Mouse (Mus musculus): ENCODE results near the gene Lpin3. TPM values are rescaled to one million over a fixed set of nuclear protein-coding genes. Genes with fewer than 3 reads are reported as not detected.

Lpin3 gene
- polyA plus RNA-seq, 1 experiment = not detected

GRCm38 (mm10) chr2:160934451-160934850, 54.0 kb downstream of the Lpin3 start:
- Histone ChIP-seq H3K4me1 (ENCODE audit: control insufficient read depth) (no peaks in the 10 kb centered on the region), H3K36me3 (ENCODE audit: control insufficient read depth) (no peaks in the 10 kb centered on the region), H3K27me3 (ENCODE audit: control insufficient read depth) (no peaks in the 10 kb centered on the region), H3K9me3 (ENCODE audit: control insufficient read depth, low read length) (peaks cover 7% of the 10 kb centered on the region; the same call in 1 of the 2 replicates), H3K4me3 (replicated peaks) (no peak overlapping the region)
- TF ChIP-seq GATA1 (IDR thresholded peaks at IDR 0.05; ENCODE audit: low read length) (no peak), TAL1 (IDR thresholded peaks at IDR 0.05; ENCODE audit: low read length) (no peak)

GRCm38 (mm10) chr2:160940930-160941709, 60.6 kb downstream of the Lpin3 start:
- no peak overlapping the region for H3K4me3 ChIP-seq (replicated peaks)
- no peak for TF ChIP-seq TAL1 (IDR thresholded peaks at IDR 0.05; ENCODE audit: low read length)
- no peak for TF ChIP-seq GATA1 (IDR thresholded peaks at IDR 0.05; ENCODE audit: low read length)
- no peaks in the 10 kb centered on the region for H3K27me3 ChIP-seq (ENCODE audit: control insufficient read depth)
- no peaks in the 10 kb centered on the region for H3K9me3 ChIP-seq (ENCODE audit: control insufficient read depth, low read length)
- H3K4me1 ChIP-seq (ENCODE audit: control insufficient read depth) = no peaks in the 10 kb centered on the region
- no peaks in the 10 kb centered on the region for H3K36me3 ChIP-seq (ENCODE audit: control insufficient read depth)

GRCm38 (mm10) chr2:160942443-160942842, 62.0 kb downstream of the Lpin3 start:
- Histone ChIP-seq H3K36me3 (ENCODE audit: control insufficient read depth) (no peaks in the 10 kb centered on the region), H3K9me3 (ENCODE audit: control insufficient read depth, low read length) (no peaks in the 10 kb centered on the region), H3K4me1 (ENCODE audit: control insufficient read depth) (no peaks in the 10 kb centered on the region), H3K4me3 (replicated peaks) (no peak overlapping the region), H3K27me3 (ENCODE audit: control insufficient read depth) (no peaks in the 10 kb centered on the region)
- TF ChIP-seq TAL1 (IDR thresholded peaks at IDR 0.05; ENCODE audit: low read length) (no peak), GATA1 (IDR thresholded peaks at IDR 0.05; ENCODE audit: low read length) (no peak)

- Histone ChIP-seq H3K9me3 (ENCODE audit: control insufficient read depth, low read length) (no peaks in the 10 kb centered on the region), H3K4me3 (replicated peaks) (no peak overlapping the region), H3K4me1 (ENCODE audit: control insufficient read depth) (no peaks in the 10 kb centered on the region), H3K36me3 (ENCODE audit: control insufficient read depth) (peaks cover 52% of the 10 kb centered on the region), H3K27me3 (ENCODE audit: control insufficient read depth) (no peaks in the 10 kb centered on the region)
- TF ChIP-seq TAL1 (IDR thresholded peaks at IDR 0.05; ENCODE audit: low read length) (no peak), GATA1 (IDR thresholded peaks at IDR 0.05; ENCODE audit: low read length) (no peak)
These were observed 71.1 kb downstream of the Lpin3 start for GRCm38 (mm10) chr2:160951595-160951994.

GRCm38 (mm10) chr2:160953131-160953873, 72.8 kb downstream of the Lpin3 start:
- no peak for TF ChIP-seq TAL1 (IDR thresholded peaks at IDR 0.05; ENCODE audit: low read length)
- no peak for TF ChIP-seq GATA1 (IDR thresholded peaks at IDR 0.05; ENCODE audit: low read length)
- H3K36me3 ChIP-seq (ENCODE audit: control insufficient read depth) = peaks cover 57% of the 10 kb centered on the region
- no peaks in the 10 kb centered on the region for H3K4me1 ChIP-seq (ENCODE audit: control insufficient read depth)

GRCm38 (mm10) chr2:160954541-160954940, 74.1 kb downstream of the Lpin3 start:
- Histone ChIP-seq H3K4me1 (ENCODE audit: control insufficient read depth) (no peaks in the 10 kb centered on the region), H3K36me3 (ENCODE audit: control insufficient read depth) (peaks cover 50% of the 10 kb centered on the region), H3K4me3 (replicated peaks) (no peak overlapping the region), H3K9me3 (ENCODE audit: control insufficient read depth, low read length) (no peaks in the 10 kb centered on the region), H3K27me3 (ENCODE audit: control insufficient read depth) (no peaks in the 10 kb centered on the region)
- no peak for TF ChIP-seq GATA1 (IDR thresholded peaks at IDR 0.05; ENCODE audit: low read length)
- no peak for TF ChIP-seq TAL1 (IDR thresholded peaks at IDR 0.05; ENCODE audit: low read length)

More at GRCm38 (mm10) chr2:160953131-160953873, 72.8 kb downstream of the Lpin3 start:
- Histone ChIP-seq H3K4me3 (replicated peaks) (no peak overlapping the region), H3K27me3 (ENCODE audit: control insufficient read depth) (no peaks in the 10 kb centered on the region), H3K9me3 (ENCODE audit: control insufficient read depth, low read length) (no peaks in the 10 kb centered on the region)

GRCm38 (mm10) chr2:160955331-160955730, 74.9 kb downstream of the Lpin3 start:
- Histone ChIP-seq H3K4me1 (ENCODE audit: control insufficient read depth) (no peaks in the 10 kb centered on the region), H3K36me3 (ENCODE audit: control insufficient read depth) (peaks cover 46% of the 10 kb centered on the region), H3K4me3 (replicated peaks) (no peak overlapping the region), H3K9me3 (ENCODE audit: control insufficient read depth, low read length) (no peaks in the 10 kb centered on the region), H3K27me3 (ENCODE audit: control insufficient read depth) (no peaks in the 10 kb centered on the region)
- TF ChIP-seq TAL1 (IDR thresholded peaks at IDR 0.05; ENCODE audit: low read length) (no peak), GATA1 (IDR thresholded peaks at IDR 0.05; ENCODE audit: low read length) (no peak)

Other genes with a start within 250 kb of the Lpin3 start
- 38.8 and 42.7 TPM in 2 replicates for gene Top1, start 234.8 kb upstream of the Lpin3 start, polyA plus RNA-seq (2012)
- gene Plcg1, start 149.4 kb upstream of the Lpin3 start, polyA plus RNA-seq (2012) = 0.04 TPM in 2 replicates
- 0.04 and 0.06 TPM in 2 replicates for gene Zhx3, start 7.7 kb upstream of the Lpin3 start, polyA plus RNA-seq (2012)
- gene Emilin3, start 31.7 kb downstream of the Lpin3 start, polyA plus RNA-seq (2012) = 0.05 TPM in 1 of 2 replicates, not detected in the other
- gene Chd6, start 228.4 kb downstream of the Lpin3 start, polyA plus RNA-seq (2012) = 0.17 and 0.49 TPM in 2 replicates

Data from erythroblast, embryonic 14.5 days (primary cell).